Mouse (Mus musculus) neural tube, embryonic 10.5 days (tissue): Measurements from ENCODE around the gene Cntln.

Experiments used
- DNase-seq: peaks from one replicate; pipeline ENCODE4 v3.0.0-alpha.2; 2017; ENCODE audit warnings: low spot score; ENCODE audit errors: extremely low spot score

Gene Cntln

GRCm38 (mm10) chr4:85049933-85050553, 165.9 kb downstream of the Cntln start:
- no peak for DNase-seq

- no peak for DNase-seq
Observed at GRCm38 (mm10) chr4:85054616-85055015, 170.5 kb downstream of the Cntln start.

- no peak for DNase-seq
Observed at GRCm38 (mm10) chr4:85059598-85059997, 175.5 kb downstream of the Cntln start.

- no peak for DNase-seq
Observed at GRCm38 (mm10) chr4:85061676-85062075, 177.6 kb downstream of the Cntln start.

GRCm38 (mm10) chr4:85096033-85096432, 211.9 kb downstream of the Cntln start:
- DNase-seq = no peak

GRCm38 (mm10) chr4:85096682-85097081, 212.6 kb downstream of the Cntln start:
- peak; percentile 70 for DNase-seq

- DNase-seq = no peak
Observed at GRCm38 (mm10) chr4:85102168-85102567, 218.1 kb downstream of the Cntln start.

GRCm38 (mm10) chr4:85106416-85106815, 222.3 kb downstream of the Cntln start:
- DNase-seq = no peak

- no peak for DNase-seq
Observed at GRCm38 (mm10) chr4:85106961-85107360, 222.9 kb downstream of the Cntln start.

- DNase-seq = no peak
Observed at GRCm38 (mm10) chr4:85120271-85120670, 236.2 kb downstream of the Cntln start.

- DNase-seq = no peak
Observed at GRCm38 (mm10) chr4:85149726-85150125, 265.6 kb downstream of the Cntln start.

GRCm38 (mm10) chr4:85151881-85152280, 267.8 kb downstream of the Cntln start:
- no peak for DNase-seq

GRCm38 (mm10) chr4:85154361-85154760, 270.3 kb downstream of the Cntln start:
- DNase-seq = no peak

GRCm38 (mm10) chr4:85161156-85161555, 277.0 kb downstream of the Cntln start:
- no peak for DNase-seq

- peak; percentile 62 for DNase-seq
Observed at GRCm38 (mm10) chr4:85162468-85163312, 278.6 kb downstream of the Cntln start.

GRCm38 (mm10) chr4:85163313-85163615, 279.2 kb downstream of the Cntln start:
- no peak for DNase-seq

- no peak for DNase-seq
Observed at GRCm38 (mm10) chr4:85168001-85168400, 283.9 kb downstream of the Cntln start.

GRCm38 (mm10) chr4:85175466-85175865, 291.4 kb downstream of the Cntln start:
- DNase-seq = no peak

- DNase-seq = no peak
Observed at GRCm38 (mm10) chr4:85178394-85179051, 294.4 kb downstream of the Cntln start.
